Mouse (Mus musculus) liver, postnatal 0 days (tissue): ENCODE data around the gene Setd5. TPM values are rescaled to one million over a fixed set of nuclear protein-coding genes. Genes with fewer than 3 reads are reported as not detected.

Experiments used
- ATAC-seq: fragments of 200-750 bp; cut with Nextera tagmentation; 2 replicates; pipeline ENCODE4 v1.8.0; 2017; ENCODE audit warnings: mild to moderate bottlenecking, moderate library complexity
- DNase-seq: peaks from one replicate; pipeline ENCODE4 v3.0.0-alpha.2; 2016
- H3K27ac ChIP-seq: fragments of 300-500 bp; sonication (generic); 2 replicates; pipeline ENCODE4 v1.5.1; 2014; ENCODE audit warnings: antibody characterized with exemption, moderate library complexity, mild to moderate bottlenecking, low read depth
- H3K27me3 ChIP-seq: fragments of 300-500 bp; sonication (generic); 2 replicates; pipeline ENCODE4 v1.6.1; 2014; ENCODE audit warnings: low read length, control low read depth, mixed read lengths; ENCODE audit not compliant: insufficient read depth
- H3K36me3 ChIP-seq: fragments of 300-500 bp; sonication (generic); replicated peaks from 2 replicates; pipeline ENCODE4 v1.6.1; 2014; ENCODE audit warnings: mild to moderate bottlenecking, control low read depth, low read length, moderate library complexity, mixed read lengths; ENCODE audit not compliant: insufficient read depth
- H3K4me1 ChIP-seq: fragments of 300-500 bp; sonication (generic); 2 replicates; pipeline ENCODE4 v1.6.1; 2014; ENCODE audit warnings: antibody characterized with exemption, mild to moderate bottlenecking, control low read depth; ENCODE audit not compliant: insufficient read depth
- H3K4me2 ChIP-seq: fragments of 300-500 bp; sonication (generic); 2 replicates; pipeline ENCODE4 v1.6.1; 2014; ENCODE audit warnings: low read depth, mild to moderate bottlenecking, low read length, moderate library complexity, mixed read lengths
- H3K4me3 ChIP-seq: fragments of 300-500 bp; sonication (generic); 2 replicates; pipeline ENCODE4 v1.5.1; 2014; ENCODE audit warnings: low read depth, low read length
- H3K9ac ChIP-seq: fragments of 300-500 bp; sonication (generic); replicated peaks from 2 replicates; pipeline ENCODE4 v1.6.1; 2014; ENCODE audit warnings: mild to moderate bottlenecking, moderate library complexity
- H3K9me3 ChIP-seq: fragments of 300-500 bp; sonication (generic); 2 replicates; pipeline ENCODE4 v1.6.1; 2016; ENCODE audit warnings: mild to moderate bottlenecking, control low read depth, low read length, mixed read lengths
- CTCF ChIP-seq: sonication (generic); IDR thresholded peaks from 2 replicates; pipeline ENCODE4 v1.5.1; 2016; ENCODE audit warnings: antibody characterized with exemption, low read depth
- EP300 ChIP-seq: IDR thresholded peaks from 2 replicates; pipeline ENCODE4 v1.6.1; 2016; ENCODE audit warnings: antibody characterized with exemption, low read depth, mild to moderate bottlenecking
- WGBS: fragments of 180-500 bp; shearing (Covaris S2); extraction: QIAGEN DNeasy Blood & Tissue Kit; methylation state at CpG from one replicate; pipeline ENCODE4 v1.1.7; 2014; ENCODE audit not compliant: insufficient replicate concordance; 5-methylcytosine and 5-hydroxymethylcytosine counted together
- polyA plus RNA-seq: library from polyadenylated mRNA; unstranded; fragments of >200 nt; fragmentation: Nextera tagmentation; extraction: Ambion mirVana; gene quantifications from 2 replicates; pipeline ENCODE4 v1.2.1, GENCODE M21; 2015

The Setd5 gene
- polyA plus RNA-seq, 1 experiment from 2014 or later: 19.7 TPM

DNA sequence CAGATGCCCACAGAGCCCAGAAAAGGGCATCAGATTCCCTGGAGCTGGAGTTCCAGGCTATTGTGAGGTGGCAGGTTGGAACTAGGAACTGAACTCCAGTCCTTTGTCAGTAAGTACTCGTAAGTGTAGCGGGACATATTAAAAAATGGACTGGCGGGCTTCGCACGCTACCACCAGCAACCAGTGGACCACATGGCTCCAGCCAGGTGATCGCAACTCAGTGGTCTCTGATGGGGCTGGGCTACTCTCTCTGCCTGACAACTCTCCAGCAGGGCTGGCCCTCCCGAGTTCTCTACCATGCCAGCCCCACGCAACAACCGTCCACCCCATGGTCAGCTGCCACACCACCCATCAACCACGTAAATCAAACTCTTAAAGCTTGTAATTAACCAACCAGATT is 82.9 kb downstream of the Setd5 start:
- ATAC-seq (no peak), DNase-seq (no peak)
- H3K4me1 ChIP-seq: no peaks in the 10 kb centered on the region
- no peak overlapping the region for H3K27ac ChIP-seq
- no peak overlapping the region for H3K9ac ChIP-seq
- no peak overlapping the region for H3K4me2 ChIP-seq
- no peaks in the 10 kb centered on the region for H3K27me3 ChIP-seq
- H3K9me3 ChIP-seq: no peaks in the 10 kb centered on the region
- 92% methylated on average over 10 of the region's 10 CpGs for WGBS
- H3K4me3 ChIP-seq: no peak overlapping the region
- peaks cover 9% of the 10 kb centered on the region; the same call in 1 of the 2 replicates for H3K36me3 ChIP-seq
- TF ChIP-seq CTCF (no peak), EP300 (no peak)

GRCm38 (mm10) chr6:113161982-113162381 is 84.8 kb downstream of the Setd5 start:
- WGBS: 88% methylated on average over 1 of the region's 1 CpGs
- no peak for DNase-seq

GRCm38 (mm10) chr6:113163513-113163912 is 86.3 kb downstream of the Setd5 start:
- H3K4me3 ChIP-seq: no peak overlapping the region
- no peak overlapping the region for H3K4me2 ChIP-seq
- no peaks in the 10 kb centered on the region for H3K9me3 ChIP-seq
- no peak for TF ChIP-seq CTCF
- no peak for TF ChIP-seq EP300
- H3K27ac ChIP-seq: no peak overlapping the region
- DNase-seq (no peak), ATAC-seq (no peak)
- no peaks in the 10 kb centered on the region for H3K27me3 ChIP-seq
- no peaks in the 10 kb centered on the region for H3K4me1 ChIP-seq
- no peaks in the 10 kb centered on the region for H3K36me3 ChIP-seq
- no peak overlapping the region for H3K9ac ChIP-seq

More at GRCm38 (mm10) chr6:113161982-113162381, 84.8 kb downstream of the Setd5 start:
- Histone ChIP-seq H3K9me3 (no peaks in the 10 kb centered on the region), H3K36me3 (peaks cover 3% of the 10 kb centered on the region; the same call in 1 of the 2 replicates), H3K9ac (no peak overlapping the region), H3K27ac (no peak overlapping the region), H3K4me3 (no peak overlapping the region), H3K4me2 (no peak overlapping the region), H3K4me1 (no peaks in the 10 kb centered on the region), H3K27me3 (no peaks in the 10 kb centered on the region)
- ATAC-seq: no peak
- no peak for TF ChIP-seq EP300
- no peak for TF ChIP-seq CTCF

DNA sequence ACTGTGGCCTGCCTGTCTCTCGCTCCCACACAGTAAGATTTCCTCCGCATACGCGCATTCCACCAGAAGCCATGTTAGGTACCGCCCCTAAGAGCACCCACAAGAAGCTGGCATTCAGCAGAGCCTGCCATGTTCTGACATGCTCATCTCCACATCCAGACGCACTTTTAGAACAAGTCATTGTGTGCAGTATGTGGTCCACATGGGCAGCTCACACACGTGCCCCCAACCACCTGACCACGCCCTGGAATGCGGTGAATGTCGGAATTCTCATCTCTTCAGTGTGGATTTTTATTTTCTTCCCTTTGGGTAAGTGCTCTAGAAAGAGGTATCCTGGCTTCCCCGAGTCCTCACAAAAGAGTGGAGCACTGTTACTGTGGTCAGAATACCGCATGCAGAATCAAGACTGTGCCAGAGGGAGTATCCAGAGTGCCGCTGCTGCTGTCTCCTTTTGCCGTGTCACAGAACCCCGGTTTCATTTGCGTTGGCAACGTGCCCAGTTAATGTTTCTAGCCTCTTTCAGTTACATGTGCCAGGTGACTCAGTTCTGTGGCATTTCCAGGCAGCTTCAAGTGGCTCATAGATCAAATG is 89.6 kb downstream of the Setd5 start:
- peak; percentile 69 for DNase-seq
- 62% methylated on average over 17 of the region's 17 CpGs for WGBS
- no peak overlapping the region for H3K4me3 ChIP-seq
- no peaks in the 10 kb centered on the region for H3K4me1 ChIP-seq
- H3K9ac ChIP-seq: no peak overlapping the region
- H3K27ac ChIP-seq: no peak overlapping the region
- TF ChIP-seq EP300 (no peak), CTCF (no peak)
- ATAC-seq: peak; percentile 72
- H3K36me3 ChIP-seq: no peaks in the 10 kb centered on the region
- no peak overlapping the region for H3K4me2 ChIP-seq
- H3K27me3 ChIP-seq: no peaks in the 10 kb centered on the region
- H3K9me3 ChIP-seq: no peaks in the 10 kb centered on the region

DNA sequence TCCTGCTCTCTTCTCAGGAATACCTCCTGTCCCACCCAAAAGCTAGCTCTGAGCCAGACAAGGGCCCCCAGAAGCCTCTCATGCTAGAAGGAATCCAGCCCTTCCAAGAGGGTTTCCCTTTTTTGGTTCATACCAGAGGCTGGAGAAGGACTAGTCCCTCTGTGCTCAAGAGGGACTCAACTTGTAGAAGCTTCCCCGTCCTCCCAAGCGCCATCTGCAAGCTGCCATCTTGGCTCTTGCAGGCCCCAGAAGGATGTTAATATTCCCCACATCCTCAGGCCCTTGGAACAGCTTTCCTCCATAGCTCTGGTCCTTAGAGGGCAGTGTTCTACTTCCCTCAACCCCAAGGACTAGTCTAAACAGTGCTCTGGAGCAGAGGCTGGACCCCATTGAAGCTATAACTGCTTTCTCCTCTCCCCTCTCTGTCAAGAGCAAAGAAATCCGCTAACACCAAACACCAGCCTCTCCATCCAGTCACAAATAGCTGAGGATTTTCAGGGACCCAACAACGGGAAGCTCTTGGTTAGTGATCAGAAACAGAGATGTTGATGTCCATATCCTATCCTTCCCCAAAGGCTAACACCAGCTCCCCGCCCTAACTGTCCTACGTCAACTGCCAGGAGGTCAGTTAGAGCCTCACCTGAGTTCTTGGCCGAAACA is 91.3 kb downstream of the Setd5 start:
- no peak overlapping the region for H3K27ac ChIP-seq
- no peaks in the 10 kb centered on the region for H3K4me1 ChIP-seq
- TF ChIP-seq EP300: no peak
- TF ChIP-seq CTCF: no peak; the same call in 1 of the 2 replicates
- 79% methylated on average over 7 of the region's 7 CpGs for WGBS
- H3K4me2 ChIP-seq: no peak overlapping the region
- H3K9me3 ChIP-seq: no peaks in the 10 kb centered on the region
- H3K9ac ChIP-seq: no peak overlapping the region
- H3K4me3 ChIP-seq: no peak overlapping the region
- no peaks in the 10 kb centered on the region for H3K36me3 ChIP-seq
- H3K27me3 ChIP-seq: no peaks in the 10 kb centered on the region
- no peak for ATAC-seq
- no peak for DNase-seq

DNA sequence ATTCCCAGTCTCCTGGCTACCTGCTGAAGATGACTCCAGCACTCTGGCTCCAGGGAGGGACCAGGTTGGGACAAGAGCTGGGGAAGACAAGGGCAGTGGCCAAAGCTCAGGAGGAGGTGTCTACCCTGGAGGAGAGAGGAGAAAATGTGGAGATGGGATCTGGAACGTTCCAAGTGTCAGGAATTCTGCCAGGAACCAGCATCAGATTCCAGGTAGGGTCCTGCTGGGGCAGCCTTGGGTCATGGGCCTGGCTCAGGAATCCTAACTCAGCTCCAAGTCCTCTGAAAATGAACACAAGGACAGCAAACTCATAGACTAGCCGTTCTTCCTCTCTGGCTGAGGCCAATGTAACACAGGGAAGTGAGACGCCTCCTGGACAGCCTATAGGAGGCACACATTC is 92.7 kb downstream of the Setd5 start:
- no peak for TF ChIP-seq CTCF
- no peak for TF ChIP-seq EP300
- DNase-seq: no peak
- Histone ChIP-seq H3K9me3 (no peaks in the 10 kb centered on the region), H3K27me3 (no peaks in the 10 kb centered on the region), H3K4me3 (no peak overlapping the region), H3K36me3 (no peaks in the 10 kb centered on the region), H3K27ac (no peak overlapping the region), H3K4me1 (no peaks in the 10 kb centered on the region), H3K4me2 (no peak overlapping the region), H3K9ac (no peak overlapping the region)
- WGBS: 62% methylated on average over 3 of the region's 3 CpGs
- ATAC-seq: no peak
